Mouse (Mus musculus): Measurements from ENCODE around the gene Hist2h4.
"Not testable (repeated sequence)": the region's sequence is repeated elsewhere in the genome, so short reads cannot be mapped to it uniquely, and the experiment has no call there.

DNA sequence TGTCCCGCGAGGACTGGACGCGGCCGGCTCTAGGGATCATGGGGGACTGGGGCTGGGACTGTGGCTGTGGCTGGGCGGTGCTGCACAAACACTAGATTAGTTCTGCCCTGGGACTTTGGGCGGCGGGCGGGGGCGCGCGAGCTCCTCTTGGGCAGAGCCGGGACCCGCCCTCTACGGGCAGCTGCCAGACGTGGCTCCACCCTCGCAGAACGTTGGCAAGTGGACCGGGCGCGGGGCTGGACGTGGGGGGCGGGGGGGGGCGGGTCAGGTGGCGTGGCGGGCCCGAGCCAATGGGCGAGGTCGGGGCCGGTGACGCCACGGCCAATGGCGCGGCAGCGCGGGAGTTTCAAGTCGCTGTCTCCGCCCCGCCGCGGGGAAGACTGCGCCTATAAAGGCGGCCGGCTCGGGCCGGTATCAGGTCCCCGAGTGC, 16.7 kb downstream of the Hist2h4 start, which contains the start of gene Hist2h3c1:
- not testable (repeated sequence) for TF ChIP-seq POLR2A (IDR thresholded peaks at IDR 0.05; ENCODE audit: borderline replicate concordance, extremely low read depth, low read depth, low read length); CTCF (IDR thresholded peaks at IDR 0.05; ENCODE audit: insufficient read depth, low read length)
